Comparison of ENCODE assay signal across 8 mouse cellular contexts in genomic region chr1:189700990-189701389, GRCm38 (mm10). TPM values are rescaled to one million over a fixed set of nuclear protein-coding genes. Genes with fewer than 3 reads are reported as not detected.
DNase-seq lines count a peak whose midpoint lies in the region; ATAC-seq and TF ChIP-seq lines count a peak whose summit lies in the region.

No protein-coding gene starts in this region.

- no peaks in the 10 kb centered on the region for H3K27me3 ChIP-seq in C2C12 (ENCODE audit: control insufficient read depth, insufficient read depth, insufficient read length)
- H3K27me3 ChIP-seq in kidney, embryonic 14.5 days (ENCODE audit: control insufficient read depth, insufficient read depth, low read length) = no peaks in the 10 kb centered on the region
- no peaks in the 10 kb centered on the region for H3K27me3 ChIP-seq in liver, embryonic 14.5 days (ENCODE audit: control insufficient read depth, insufficient read depth, low read length)

- no peaks in the 10 kb centered on the region for H3K9me3 ChIP-seq in kidney, embryonic 14.5 days (ENCODE audit: control insufficient read depth, low read length)
- no peaks in the 10 kb centered on the region for H3K9me3 ChIP-seq in liver, embryonic 14.5 days (ENCODE audit: control insufficient read depth, low read length)

- no peaks in the 10 kb centered on the region for H3K79me2 ChIP-seq in C2C12 (ENCODE audit: control insufficient read depth, insufficient read depth)

- WGBS in kidney, embryonic 14.5 days = 3% methylated on average over 6 of the region's 6 CpGs
- WGBS in liver, embryonic 14.5 days (ENCODE audit: insufficient replicate concordance) = 5% methylated on average over 6 of the region's 6 CpGs

- no peak overlapping the region for H3K4me3 ChIP-seq in C2C12 (ENCODE audit: insufficient read depth, poor library complexity, severe bottlenecking)
- no peak overlapping the region for H3K4me3 ChIP-seq in kidney, embryonic 14.5 days (ENCODE audit: low read length)
- H3K4me3 ChIP-seq in liver, embryonic 14.5 days (ENCODE audit: insufficient read depth in 1 of 2, low read depth in 2 of 2, low read length in 2 of 2) = no peak overlapping the region

- TF ChIP-seq CTCF in C2C12 (IDR thresholded peaks at IDR 0.05; ENCODE audit: control insufficient read depth, insufficient read depth, insufficient read length) = peak; percentile 66
- peak; percentile 88 for TF ChIP-seq CTCF in liver, embryonic 14.5 days (IDR thresholded peaks at IDR 0.05; ENCODE audit: low read depth)

- ATAC-seq in kidney, embryonic 14.5 days (ENCODE audit: low FRiP score, low TSS enrichment) = peak; percentile 29; the same call in 1 of the 2 replicates
- ATAC-seq in liver, embryonic 14.5 days (ENCODE audit: insufficient read depth) = peak; percentile 53; the same call in 1 of the 2 replicates

- no peaks in the 10 kb centered on the region for H3K36me3 ChIP-seq in C2C12 (ENCODE audit: control insufficient read depth, insufficient read depth)
- H3K36me3 ChIP-seq in kidney, embryonic 14.5 days (ENCODE audit: control insufficient read depth, insufficient read depth, low read length) = no peaks in the 10 kb centered on the region
- no peaks in the 10 kb centered on the region for H3K36me3 ChIP-seq in liver, embryonic 14.5 days (replicated peaks; ENCODE audit: control insufficient read depth, insufficient read depth, low read depth)

- TF ChIP-seq EP300 in liver, embryonic 14.5 days (IDR thresholded peaks at IDR 0.05; ENCODE audit: low read depth) = no peak

- DNase-seq in ZHBTc4 (ENCODE audit: low read depth, low spot score) = peak; percentile 76
- peak; percentile 62 to 80 for DNase-seq in cerebellum, postnatal 4 days (ENCODE audit: low spot score in 2 of 2)
- peak; percentile 69 for DNase-seq in gastrocnemius, adult 18-20 months (ENCODE audit: low spot score)
- DNase-seq in liver, embryonic 14.5 days (ENCODE audit: low read depth in 3 of 3, low spot score in 3 of 3) = peak; percentile 36 to 49 (median 38)
- DNase-seq in ovary, adult 18-20 months (ENCODE audit: low spot score) = peak; percentile 13
- peak; percentile 53 to 77 for DNase-seq in thymus, postnatal 10 days (ENCODE audit: low spot score in 2 of 2)

- peaks cover 4% of the 10 kb centered on the region for H3K4me1 ChIP-seq in kidney, embryonic 14.5 days (ENCODE audit: control insufficient read depth, insufficient read depth, low read length)
- no peaks in the 10 kb centered on the region for H3K4me1 ChIP-seq in liver, embryonic 14.5 days (replicated peaks; ENCODE audit: control insufficient read depth in 2 of 2, insufficient read depth in 2 of 2, low read length in 1 of 2)

- no peaks in the 10 kb centered on the region for H3K79me3 ChIP-seq in C2C12 (ENCODE audit: low read depth)

- no peak overlapping the region for H3K4me2 ChIP-seq in kidney, embryonic 14.5 days (replicated peaks; ENCODE audit: low read depth, low read length)
- no peak overlapping the region for H3K4me2 ChIP-seq in liver, embryonic 14.5 days (ENCODE audit: low read depth)

- no peak overlapping the region for H3K9ac ChIP-seq in kidney, embryonic 14.5 days (ENCODE audit: low read depth, low read length)
- no peak overlapping the region for H3K9ac ChIP-seq in liver, embryonic 14.5 days (replicated peaks)

- no peak overlapping the region for H3K27ac ChIP-seq in kidney, embryonic 14.5 days (ENCODE audit: low read depth, low read length)
- H3K27ac ChIP-seq in liver, embryonic 14.5 days = no peak overlapping the region

- no peak overlapping the region for H3ac ChIP-seq in C2C12 (ENCODE audit: control insufficient read depth, insufficient read length, low read depth)

TF ChIP-seq in C2C12, 6 proteins besides CTCF, POLR2A, EP300 and RAD21:
- no peak for TF ChIP-seq CEBPB (IDR thresholded peaks at IDR 0.05; ENCODE audit: low read depth)
- TF ChIP-seq MYOD1 (IDR thresholded peaks at IDR 0.05; ENCODE audit: control insufficient read depth, insufficient read length, low read depth) = no peak
- TF ChIP-seq FOSL1 (IDR thresholded peaks at IDR 0.05; ENCODE audit: insufficient read depth, low read length, poor library complexity, severe bottlenecking) = no peak
- no peak for TF ChIP-seq MAX (IDR thresholded peaks at IDR 0.05)
- no peak for TF ChIP-seq MYOG (IDR thresholded peaks at IDR 0.05; ENCODE audit: control insufficient read depth, extremely low read depth, insufficient read length)
- TF ChIP-seq USF1 (IDR thresholded peaks at IDR 0.05; ENCODE audit: low read depth) = no peak
TF ChIP-seq in C2C12: peak in this region for 0.

RNA-seq across cellular contexts. Expression of gene Cenpf, which starts 13.1 kb away (rescaled TPM):
- polyA plus RNA-seq in C2C12 (2012; fragmentation: generic; extraction: Trizol) = 5.4 TPM
- total RNA-seq in gastrocnemius, adult 18-20 months (2021) = under 1 TPM; 0.05 to 0.26 TPM
- 87.3 and 98.8 TPM in 2 replicates for polyA plus RNA-seq in kidney, embryonic 14.5 days (2014; fragmentation: Nextera tagmentation; extraction: Ambion mirVana)
- polyA plus RNA-seq in liver, embryonic 14.5 days (2012; rRNA removed) = 5.0 and 12.0 TPM in 2 replicates
- 43.2 and 45.4 TPM in 2 replicates for polyA plus RNA-seq in liver, embryonic 14.5 days (2014; fragmentation: Nextera tagmentation; extraction: Ambion mirVana)

RNA-seq across cellular contexts. Expression of gene Ptpn14, which starts 27.1 kb away (rescaled TPM):
- polyA plus RNA-seq in C2C12 (2012; fragmentation: generic; extraction: Trizol) = 23.4 TPM
- total RNA-seq in gastrocnemius, adult 18-20 months (2021) = 10 to 100 TPM; 14.5 to 15.0 TPM
- polyA plus RNA-seq in kidney, embryonic 14.5 days (2014; fragmentation: Nextera tagmentation; extraction: Ambion mirVana) = 13.3 and 21.1 TPM in 2 replicates
- 0.39 and 0.50 TPM in 2 replicates for polyA plus RNA-seq in liver, embryonic 14.5 days (2012; rRNA removed)
- polyA plus RNA-seq in liver, embryonic 14.5 days (2014; fragmentation: Nextera tagmentation; extraction: Ambion mirVana) = 0.22 and 0.30 TPM in 2 replicates

Comparison
In these comparisons a context has a peak if more than half of its experiments do, and no peak if none do; other contexts are left out.
1. DNase-seq: peak in every context shown above with its lines; median percentile 76 in ZHBTc4; 71 in cerebellum, postnatal 4 days; 69 in gastrocnemius, adult 18-20 months; 65 in thymus, postnatal 10 days; 38 in liver, embryonic 14.5 days; 13 in ovary, adult 18-20 months.